Mouse (Mus musculus) splenic B cell, adult 2 months (primary cell): ENCODE data around the gene Cnpy3.

Experiments used
- DNase-seq: peaks from one replicate; pipeline ENCODE4 v3.0.0-alpha.2; 2011; ENCODE audit warnings: low read depth, low spot score
- H3K27me3 ChIP-seq: 2 replicates; pipeline ENCODE4 v1.6.1; 2012; ENCODE audit warnings: mild to moderate bottlenecking, low read length, moderate library complexity, mixed read lengths; ENCODE audit not compliant: control insufficient read depth, poor library complexity, insufficient read depth, severe bottlenecking
- H3K36me3 ChIP-seq: 2 replicates; pipeline ENCODE4 v1.6.1; 2012; ENCODE audit warnings: mild to moderate bottlenecking, low read length, moderate library complexity, mixed read lengths; ENCODE audit not compliant: control insufficient read depth, poor library complexity, insufficient read depth, severe bottlenecking

Gene Cnpy3

GRCm38 (mm10) chr17:46714756-46715481, 37.1 kb downstream of the Cnpy3 start:
- Histone ChIP-seq H3K27me3 (no peaks in the 10 kb centered on the region), H3K36me3 (peaks cover 11% of the 10 kb centered on the region)
- DNase-seq: no peak

GRCm38 (mm10) chr17:46713849-46714248, 38.2 kb downstream of the Cnpy3 start:
- DNase-seq: no peak
- Histone ChIP-seq H3K36me3 (peaks cover 9% of the 10 kb centered on the region), H3K27me3 (no peaks in the 10 kb centered on the region)

- no peaks in the 10 kb centered on the region for H3K27me3 ChIP-seq
- H3K36me3 ChIP-seq: peaks cover 9% of the 10 kb centered on the region
- no peak for DNase-seq
Observed at GRCm38 (mm10) chr17:46712442-46712841, 39.6 kb downstream of the Cnpy3 start.

GRCm38 (mm10) chr17:46711612-46712271, 40.3 kb downstream of the Cnpy3 start:
- DNase-seq: no peak
- H3K36me3 ChIP-seq: peaks cover 9% of the 10 kb centered on the region
- H3K27me3 ChIP-seq: no peaks in the 10 kb centered on the region

GRCm38 (mm10) chr17:46710959-46711597, 40.9 kb downstream of the Cnpy3 start, which contains the start of gene Pex6:
Gene Pex6, plus strand, starts transcription at chr17:46711463.
- Histone ChIP-seq H3K27me3 (no peaks in the 10 kb centered on the region), H3K36me3 (peaks cover 9% of the 10 kb centered on the region)
- peak; percentile 93 for DNase-seq

- no peak for DNase-seq
- Histone ChIP-seq H3K27me3 (no peaks in the 10 kb centered on the region), H3K36me3 (no peaks in the 10 kb centered on the region)
Observed at GRCm38 (mm10) chr17:46706375-46707089, 45.5 kb downstream of the Cnpy3 start.

- Histone ChIP-seq H3K36me3 (no peaks in the 10 kb centered on the region), H3K27me3 (no peaks in the 10 kb centered on the region)
- DNase-seq: peak; percentile 96
Observed at GRCm38 (mm10) chr17:46704887-46705835, 46.9 kb downstream of the Cnpy3 start, which contains the start of gene Ppp2r5d. Gene Ppp2r5d, minus strand, starts transcription at chr17:46705111.

GRCm38 (mm10) chr17:46703971-46704886, 47.8 kb downstream of the Cnpy3 start:
- DNase-seq: peak; percentile 18
- H3K27me3 ChIP-seq: no peaks in the 10 kb centered on the region
- H3K36me3 ChIP-seq: no peaks in the 10 kb centered on the region

GRCm38 (mm10) chr17:46702506-46702905, 49.5 kb downstream of the Cnpy3 start:
- no peak for DNase-seq
- no peaks in the 10 kb centered on the region for H3K27me3 ChIP-seq
- H3K36me3 ChIP-seq: no peaks in the 10 kb centered on the region

- Histone ChIP-seq H3K36me3 (no peaks in the 10 kb centered on the region), H3K27me3 (no peaks in the 10 kb centered on the region)
- DNase-seq: no peak
Observed at GRCm38 (mm10) chr17:46702100-46702499, 49.9 kb downstream of the Cnpy3 start.

GRCm38 (mm10) chr17:46701489-46701888, 50.5 kb downstream of the Cnpy3 start:
- Histone ChIP-seq H3K36me3 (no peaks in the 10 kb centered on the region), H3K27me3 (no peaks in the 10 kb centered on the region)
- no peak for DNase-seq

- DNase-seq: no peak
- H3K27me3 ChIP-seq: no peaks in the 10 kb centered on the region
- H3K36me3 ChIP-seq: no peaks in the 10 kb centered on the region
Observed at GRCm38 (mm10) chr17:46699912-46700311, 52.1 kb downstream of the Cnpy3 start.

GRCm38 (mm10) chr17:46699245-46699644, 52.8 kb downstream of the Cnpy3 start:
- H3K27me3 ChIP-seq: no peaks in the 10 kb centered on the region
- no peak for DNase-seq

More at GRCm38 (mm10) chr17:46699245-46699644, 52.8 kb downstream of the Cnpy3 start:
- no peaks in the 10 kb centered on the region for H3K36me3 ChIP-seq
